Mouse (Mus musculus): ENCODE results near the gene Emilin1. TPM values are rescaled to one million over a fixed set of nuclear protein-coding genes. Genes with fewer than 3 reads are reported as not detected.
"Not testable (repeated sequence)": the region's sequence is repeated elsewhere in the genome, so short reads cannot be mapped to it uniquely, and the experiment has no call there.

The Emilin1 gene
- polyA plus RNA-seq, 1 experiment: 3.2 TPM

GRCm38 (mm10) chr5:30869405-30870130, 43.6 kb upstream of the Emilin1 start:
- Histone ChIP-seq H3K9ac (ENCODE audit: low read depth, poor library complexity, severe bottlenecking) (peak overlapping the region; percentile 84), H3K4me3 (ENCODE audit: low read depth, low read length) (peak overlapping the region; percentile 90), H3K4me1 (ENCODE audit: control insufficient read depth, insufficient read depth, low read length) (peaks cover under 1% of the 10 kb centered on the region), H3K9me3 (replicated peaks; ENCODE audit: control insufficient read depth, insufficient read depth, low read length, poor library complexity, severe bottlenecking) (no peaks in the 10 kb centered on the region), H3K36me3 (ENCODE audit: control insufficient read depth, insufficient read depth, low read length, poor library complexity, severe bottlenecking) (peaks cover 22% of the 10 kb centered on the region), H3K27me3 (ENCODE audit: control insufficient read depth, insufficient read depth, low read length, poor library complexity, severe bottlenecking) (no peaks in the 10 kb centered on the region), H3K27ac (ENCODE audit: insufficient read depth, low read length) (no peak overlapping the region)
- peak; percentile 68 for TF ChIP-seq POLR2A (IDR thresholded peaks at IDR 0.05; ENCODE audit: insufficient read depth, low read length)
- no peak for TF ChIP-seq EP300 (IDR thresholded peaks at IDR 0.05; ENCODE audit: insufficient read depth, low read depth, low read length)
- no peak for TF ChIP-seq CTCF (IDR thresholded peaks at IDR 0.05; ENCODE audit: low read depth, low read length)

GRCm38 (mm10) chr5:30870131-30870406, 43.1 kb upstream of the Emilin1 start:
- H3K4me3 ChIP-seq (ENCODE audit: low read depth, low read length): peak overlapping the region; percentile 90
- no peaks in the 10 kb centered on the region for H3K4me1 ChIP-seq (ENCODE audit: control insufficient read depth, insufficient read depth, low read length)
- peaks cover 27% of the 10 kb centered on the region for H3K36me3 ChIP-seq (ENCODE audit: control insufficient read depth, insufficient read depth, low read length, poor library complexity, severe bottlenecking)
- peak overlapping the region; percentile 84 for H3K9ac ChIP-seq (ENCODE audit: low read depth, poor library complexity, severe bottlenecking)
- H3K27me3 ChIP-seq (ENCODE audit: control insufficient read depth, insufficient read depth, low read length, poor library complexity, severe bottlenecking): no peaks in the 10 kb centered on the region
- H3K27ac ChIP-seq (ENCODE audit: insufficient read depth, low read length): no peak overlapping the region
- H3K9me3 ChIP-seq (replicated peaks; ENCODE audit: control insufficient read depth, insufficient read depth, low read length, poor library complexity, severe bottlenecking): no peaks in the 10 kb centered on the region
- TF ChIP-seq CTCF (IDR thresholded peaks at IDR 0.05; ENCODE audit: low read depth, low read length) (no peak), POLR2A (IDR thresholded peaks at IDR 0.05; ENCODE audit: insufficient read depth, low read length) (no peak), EP300 (IDR thresholded peaks at IDR 0.05; ENCODE audit: insufficient read depth, low read depth, low read length) (no peak)

DNA sequence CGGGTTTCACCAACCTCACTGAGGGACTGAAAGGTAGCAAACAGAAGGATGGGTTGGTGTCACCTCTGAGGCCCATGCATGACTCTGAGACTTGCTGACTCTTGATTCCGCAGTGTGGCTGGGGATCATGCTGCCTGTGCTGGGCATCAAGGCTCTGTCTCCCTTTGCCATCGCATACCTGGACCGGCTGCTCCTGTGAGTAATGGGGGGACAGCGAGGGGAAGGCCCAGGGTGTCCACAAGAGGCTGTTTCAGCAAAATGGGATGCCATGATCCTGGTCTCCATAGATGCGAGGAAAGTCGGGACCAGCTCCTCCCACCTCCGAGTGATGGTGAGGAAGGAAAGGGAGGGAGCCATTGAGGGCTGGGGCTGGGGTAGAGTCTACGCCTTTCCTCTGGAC, 40.6 kb upstream of the Emilin1 start:
- no peak overlapping the region for H3K4me3 ChIP-seq (ENCODE audit: low read depth, low read length)
- H3K27me3 ChIP-seq (ENCODE audit: control insufficient read depth, insufficient read depth, low read length, poor library complexity, severe bottlenecking): no peaks in the 10 kb centered on the region
- TF ChIP-seq CTCF (IDR thresholded peaks at IDR 0.05; ENCODE audit: low read depth, low read length) (no peak), EP300 (IDR thresholded peaks at IDR 0.05; ENCODE audit: insufficient read depth, low read depth, low read length) (no peak), POLR2A (IDR thresholded peaks at IDR 0.05; ENCODE audit: insufficient read depth, low read length) (no peak)
- H3K9ac ChIP-seq (ENCODE audit: low read depth, poor library complexity, severe bottlenecking): no peak overlapping the region
- H3K36me3 ChIP-seq (ENCODE audit: control insufficient read depth, insufficient read depth, low read length, poor library complexity, severe bottlenecking): peaks cover 28% of the 10 kb centered on the region
- H3K9me3 ChIP-seq (replicated peaks; ENCODE audit: control insufficient read depth, insufficient read depth, low read length, poor library complexity, severe bottlenecking): no peaks in the 10 kb centered on the region
- no peaks in the 10 kb centered on the region for H3K4me1 ChIP-seq (ENCODE audit: control insufficient read depth, insufficient read depth, low read length)
- no peak overlapping the region for H3K27ac ChIP-seq (ENCODE audit: insufficient read depth, low read length)

- H3K36me3 ChIP-seq (ENCODE audit: control insufficient read depth, insufficient read depth, low read length, poor library complexity, severe bottlenecking): peaks cover 28% of the 10 kb centered on the region
Observed at GRCm38 (mm10) chr5:30874365-30874764, 38.8 kb upstream of the Emilin1 start.

GRCm38 (mm10) chr5:30878616-30879015, 34.6 kb upstream of the Emilin1 start:
- Histone ChIP-seq H3K27me3 (ENCODE audit: control insufficient read depth, insufficient read depth, low read length, poor library complexity, severe bottlenecking) (no peaks in the 10 kb centered on the region), H3K9me3 (replicated peaks; ENCODE audit: control insufficient read depth, insufficient read depth, low read length, poor library complexity, severe bottlenecking) (no peaks in the 10 kb centered on the region), H3K27ac (ENCODE audit: insufficient read depth, low read length) (peak overlapping the region; percentile 58), H3K9ac (ENCODE audit: low read depth, poor library complexity, severe bottlenecking) (no peak overlapping the region), H3K4me3 (ENCODE audit: low read depth, low read length) (no peak overlapping the region), H3K36me3 (ENCODE audit: control insufficient read depth, insufficient read depth, low read length, poor library complexity, severe bottlenecking) (peaks cover 8% of the 10 kb centered on the region), H3K4me1 (ENCODE audit: control insufficient read depth, insufficient read depth, low read length) (no peaks in the 10 kb centered on the region)
- TF ChIP-seq POLR2A (IDR thresholded peaks at IDR 0.05; ENCODE audit: insufficient read depth, low read length) (no peak), EP300 (IDR thresholded peaks at IDR 0.05; ENCODE audit: insufficient read depth, low read depth, low read length) (0 out of 2 replicates have a peak, but pooled peaks have one; percentile 14), CTCF (IDR thresholded peaks at IDR 0.05; ENCODE audit: low read depth, low read length) (no peak)

More at GRCm38 (mm10) chr5:30874365-30874764, 38.8 kb upstream of the Emilin1 start:
- H3K9me3 ChIP-seq (replicated peaks; ENCODE audit: control insufficient read depth, insufficient read depth, low read length, poor library complexity, severe bottlenecking): no peaks in the 10 kb centered on the region
- no peak overlapping the region for H3K27ac ChIP-seq (ENCODE audit: insufficient read depth, low read length)
- H3K9ac ChIP-seq (ENCODE audit: low read depth, poor library complexity, severe bottlenecking): no peak overlapping the region
- no peak overlapping the region for H3K4me3 ChIP-seq (ENCODE audit: low read depth, low read length)
- H3K27me3 ChIP-seq (ENCODE audit: control insufficient read depth, insufficient read depth, low read length, poor library complexity, severe bottlenecking): no peaks in the 10 kb centered on the region
- H3K4me1 ChIP-seq (ENCODE audit: control insufficient read depth, insufficient read depth, low read length): no peaks in the 10 kb centered on the region
- TF ChIP-seq EP300 (IDR thresholded peaks at IDR 0.05; ENCODE audit: insufficient read depth, low read depth, low read length): no peak
- TF ChIP-seq CTCF (IDR thresholded peaks at IDR 0.05; ENCODE audit: low read depth, low read length): no peak
- no peak for TF ChIP-seq POLR2A (IDR thresholded peaks at IDR 0.05; ENCODE audit: insufficient read depth, low read length)

DNA sequence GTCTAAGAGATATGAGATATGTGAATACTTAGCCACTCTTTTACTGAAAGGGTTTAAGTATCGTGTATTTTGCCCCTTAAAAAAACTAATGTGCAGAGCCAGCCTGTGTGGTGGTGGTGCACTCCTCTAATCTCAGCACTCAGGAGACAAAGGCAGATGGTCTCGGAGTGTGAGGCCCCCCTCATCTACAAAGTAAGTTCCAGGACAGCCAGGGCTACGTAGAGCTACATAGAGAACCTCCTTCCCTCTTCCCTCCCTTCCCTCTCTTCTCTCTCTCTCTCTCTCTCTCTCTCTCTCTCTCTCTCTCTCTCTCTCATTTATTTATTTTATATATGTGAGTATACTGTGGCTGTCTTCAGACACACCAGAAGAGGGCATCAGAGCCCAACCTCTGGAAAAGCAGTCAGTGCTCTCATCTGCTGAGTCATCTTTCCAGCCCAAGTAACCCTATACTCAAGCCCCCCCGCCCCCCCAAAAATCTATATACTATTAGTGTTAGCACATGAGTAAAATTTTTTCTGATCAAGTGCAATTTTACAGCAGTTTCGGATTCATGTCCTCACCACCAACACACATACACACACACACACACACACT, 33.8 kb upstream of the Emilin1 start:
- Histone ChIP-seq H3K4me1 (ENCODE audit: control insufficient read depth, insufficient read depth, low read length) (no peaks in the 10 kb centered on the region), H3K9me3 (replicated peaks; ENCODE audit: control insufficient read depth, insufficient read depth, low read length, poor library complexity, severe bottlenecking) (no peaks in the 10 kb centered on the region), H3K9ac (ENCODE audit: low read depth, poor library complexity, severe bottlenecking) (no peak overlapping the region), H3K27ac (ENCODE audit: insufficient read depth, low read length) (peak overlapping the region; percentile 54), H3K27me3 (ENCODE audit: control insufficient read depth, insufficient read depth, low read length, poor library complexity, severe bottlenecking) (no peaks in the 10 kb centered on the region), H3K4me3 (ENCODE audit: low read depth, low read length) (no peak overlapping the region), H3K36me3 (ENCODE audit: control insufficient read depth, insufficient read depth, low read length, poor library complexity, severe bottlenecking) (peaks cover 7% of the 10 kb centered on the region)
- TF ChIP-seq EP300 (IDR thresholded peaks at IDR 0.05; ENCODE audit: insufficient read depth, low read depth, low read length) (no peak), POLR2A (IDR thresholded peaks at IDR 0.05; ENCODE audit: insufficient read depth, low read length) (no peak), CTCF (IDR thresholded peaks at IDR 0.05; ENCODE audit: low read depth, low read length) (no peak)

DNA sequence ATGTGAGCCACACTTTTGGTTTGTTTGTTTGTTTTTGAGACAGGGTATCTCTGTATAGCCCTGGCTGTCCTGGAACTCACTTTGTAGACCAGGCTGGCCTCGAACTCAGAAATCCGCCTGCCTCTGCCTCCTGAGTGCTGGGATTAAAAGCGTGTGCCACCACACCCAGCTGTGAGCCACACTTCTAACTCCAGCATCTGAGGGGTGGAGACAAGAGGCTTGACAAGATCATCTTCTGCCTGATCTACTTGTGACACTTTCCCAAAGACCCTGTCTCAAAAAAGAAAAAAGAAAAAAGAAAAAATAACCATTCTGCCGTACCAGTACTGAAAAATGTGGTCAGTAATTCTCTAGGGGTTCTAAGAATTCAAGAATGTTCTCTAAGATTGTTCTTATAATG, 31.4 kb upstream of the Emilin1 start:
- H3K9me3 ChIP-seq (replicated peaks; ENCODE audit: control insufficient read depth, insufficient read depth, low read length, poor library complexity, severe bottlenecking); H3K9ac ChIP-seq (ENCODE audit: low read depth, poor library complexity, severe bottlenecking); H3K27ac ChIP-seq (ENCODE audit: insufficient read depth, low read length); H3K4me3 ChIP-seq (ENCODE audit: low read depth, low read length); H3K36me3 ChIP-seq (ENCODE audit: control insufficient read depth, insufficient read depth, low read length, poor library complexity, severe bottlenecking); H3K4me1 ChIP-seq (ENCODE audit: control insufficient read depth, insufficient read depth, low read length); H3K27me3 ChIP-seq (ENCODE audit: control insufficient read depth, insufficient read depth, low read length, poor library complexity, severe bottlenecking): not testable (repeated sequence)
